Mouse (Mus musculus) C2C12 (cell line): Measurements from ENCODE around the gene Lep. TPM values are rescaled to one million over a fixed set of nuclear protein-coding genes. Genes with fewer than 3 reads are reported as not detected.

Experiments used
- H3K27me3 ChIP-seq: one replicate; pipeline ENCODE4 v1.6.1; 2011; ENCODE audit not compliant: control insufficient read depth, insufficient read depth, insufficient read length
- H3K36me3 ChIP-seq: one replicate; pipeline ENCODE4 v1.6.1; 2011; ENCODE audit not compliant: control insufficient read depth, insufficient read depth
- H3K4me3 ChIP-seq: one replicate; pipeline ENCODE4 v1.5.1; 2011; ENCODE audit warnings: mild to moderate bottlenecking, control low read depth; ENCODE audit not compliant: poor library complexity, insufficient read depth, severe bottlenecking
- H3K79me2 ChIP-seq: one replicate; pipeline ENCODE4 v1.6.1; 2011; ENCODE audit not compliant: control insufficient read depth, insufficient read depth
- H3K79me3 ChIP-seq: one replicate; pipeline ENCODE4 v1.6.1; 2011; ENCODE audit warnings: low read depth, control low read depth
- H3ac ChIP-seq: one replicate; pipeline ENCODE3; 2011; ENCODE audit warnings: low read depth; ENCODE audit not compliant: control insufficient read depth, insufficient read length
- CEBPB ChIP-seq: IDR thresholded peaks from one replicate; pipeline ENCODE4 v1.6.1; 2011; ENCODE audit warnings: low read depth, mild to moderate bottlenecking, control low read depth, moderate library complexity
- CTCF ChIP-seq: IDR thresholded peaks from one replicate; pipeline ENCODE4 v1.5.1; 2011; ENCODE audit not compliant: control insufficient read depth, insufficient read depth, insufficient read length
- FOSL1 ChIP-seq: IDR thresholded peaks from one replicate; pipeline ENCODE4 v1.8.0; 2011; ENCODE audit warnings: mild to moderate bottlenecking, low read length; ENCODE audit not compliant: poor library complexity, insufficient read depth, severe bottlenecking
- MAX ChIP-seq: IDR thresholded peaks from one replicate; pipeline ENCODE4 v1.6.1; 2011; ENCODE audit warnings: mild to moderate bottlenecking, control low read depth
- MYOD1 ChIP-seq: IDR thresholded peaks from one replicate; pipeline ENCODE4 v1.6.1; 2011; ENCODE audit warnings: low read depth; ENCODE audit not compliant: control insufficient read depth, insufficient read length
- MYOG ChIP-seq: IDR thresholded peaks from one replicate; pipeline ENCODE4 v1.6.1; 2011; ENCODE audit not compliant: control insufficient read depth, insufficient read length; ENCODE audit errors: extremely low read depth
- USF1 ChIP-seq: IDR thresholded peaks from one replicate; pipeline ENCODE4 v1.6.1; 2011; ENCODE audit warnings: low read depth, mild to moderate bottlenecking, control low read depth, moderate library complexity
- polyA plus RNA-seq: library from polyadenylated mRNA; unstranded; fragments of >200 nt; fragmentation: generic; extraction: Trizol; gene quantifications from one replicate; pipeline ENCODE4 v1.2.1, GENCODE M21; 2012; ENCODE audit warnings: missing spikeins

Gene Lep
- polyA plus RNA-seq, 1 experiment, result not detected

DNA sequence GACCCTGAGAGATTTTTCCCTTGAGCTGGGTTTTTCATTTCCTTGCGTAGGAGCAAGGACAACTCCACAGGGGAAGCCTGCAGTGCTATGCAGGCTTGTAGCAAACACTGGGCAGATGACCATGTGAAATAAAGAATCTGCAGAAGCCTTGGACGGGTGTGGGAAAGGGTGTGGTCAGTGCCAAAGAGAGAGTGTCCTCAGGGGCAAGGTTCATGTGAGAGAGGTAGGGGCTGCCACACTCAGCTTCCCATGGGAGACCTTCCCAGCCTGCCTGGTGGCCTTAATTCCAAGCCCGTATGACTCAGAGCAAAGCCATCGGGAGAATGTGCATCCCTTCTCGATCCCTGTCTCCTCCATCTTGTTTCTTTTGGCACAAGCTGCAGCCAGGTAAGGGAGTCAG is 39.1 kb upstream of the Lep start:
- TF ChIP-seq USF1 (no peak), CEBPB (no peak), MAX (no peak), MYOD1 (no peak), MYOG (no peak), FOSL1 (no peak), CTCF (no peak)
- H3K27me3 ChIP-seq, result peaks cover 9% of the 10 kb centered on the region
- no peaks in the 10 kb centered on the region for H3K36me3 ChIP-seq

DNA sequence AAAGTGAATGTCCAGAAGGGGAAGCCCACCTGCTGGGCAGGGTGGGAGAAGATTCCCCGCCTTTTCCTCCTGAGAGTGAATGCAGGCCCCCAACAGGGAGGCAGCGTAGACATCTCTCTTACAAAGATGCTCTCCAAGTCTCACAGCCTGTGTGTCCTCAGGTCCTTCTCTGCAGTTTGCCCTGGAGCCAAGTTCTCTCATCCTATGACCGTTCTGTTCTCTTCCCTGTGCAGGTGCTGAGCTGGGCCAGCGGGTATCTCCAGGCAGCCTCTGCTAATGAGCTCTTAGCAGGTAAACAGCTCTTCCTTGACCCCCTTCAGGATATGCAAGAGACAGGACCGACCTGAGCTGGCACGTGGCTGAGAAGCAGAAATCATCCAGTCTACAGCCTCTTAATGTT is 38.5 kb upstream of the Lep start:
- peaks cover 9% of the 10 kb centered on the region for H3K27me3 ChIP-seq
- H3ac ChIP-seq, result no peak overlapping the region
- H3K79me3 ChIP-seq, result no peaks in the 10 kb centered on the region
- H3K36me3 ChIP-seq, result no peaks in the 10 kb centered on the region
- TF ChIP-seq CEBPB, result no peak
- no peak for TF ChIP-seq MAX
- no peak for TF ChIP-seq FOSL1
- no peak for TF ChIP-seq MYOD1
- H3K79me2 ChIP-seq, result no peaks in the 10 kb centered on the region
- no peak overlapping the region for H3K4me3 ChIP-seq

More for the DNA sequence above, 39.1 kb upstream of the Lep start:
- H3K79me2 ChIP-seq, result no peaks in the 10 kb centered on the region
- no peak overlapping the region for H3ac ChIP-seq
- no peaks in the 10 kb centered on the region for H3K79me3 ChIP-seq
- no peak overlapping the region for H3K4me3 ChIP-seq

DNA sequence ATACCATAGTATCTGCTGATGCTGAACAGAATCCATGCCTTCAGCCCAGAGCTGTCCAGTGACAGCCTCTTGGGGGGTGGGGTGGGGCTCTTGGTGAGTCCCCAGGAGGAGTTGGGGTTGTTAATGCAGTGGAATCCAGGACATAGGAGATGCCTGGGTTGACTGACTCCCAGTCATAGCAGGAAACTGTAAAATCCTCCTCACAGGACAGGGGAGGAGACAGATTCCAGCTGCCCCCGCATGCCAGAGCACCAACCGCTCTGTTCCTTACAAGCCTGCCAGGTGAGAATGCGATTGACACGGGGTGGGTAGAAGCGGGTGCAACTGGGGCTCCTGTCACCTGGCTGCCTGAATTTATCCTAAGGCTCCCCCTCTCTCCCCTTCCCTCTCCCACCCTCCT is 37.9 kb upstream of the Lep start:
- no peaks in the 10 kb centered on the region for H3K36me3 ChIP-seq
- H3ac ChIP-seq, result no peak overlapping the region
- H3K79me2 ChIP-seq, result no peaks in the 10 kb centered on the region
- H3K79me3 ChIP-seq, result no peaks in the 10 kb centered on the region
- peaks cover 12% of the 10 kb centered on the region for H3K27me3 ChIP-seq
- no peak for TF ChIP-seq CTCF
- TF ChIP-seq CEBPB, result no peak
- no peak for TF ChIP-seq USF1
- no peak for TF ChIP-seq MYOD1
- TF ChIP-seq FOSL1, result no peak
- TF ChIP-seq MAX, result no peak
- no peak for TF ChIP-seq MYOG
- H3K4me3 ChIP-seq, result no peak overlapping the region

DNA sequence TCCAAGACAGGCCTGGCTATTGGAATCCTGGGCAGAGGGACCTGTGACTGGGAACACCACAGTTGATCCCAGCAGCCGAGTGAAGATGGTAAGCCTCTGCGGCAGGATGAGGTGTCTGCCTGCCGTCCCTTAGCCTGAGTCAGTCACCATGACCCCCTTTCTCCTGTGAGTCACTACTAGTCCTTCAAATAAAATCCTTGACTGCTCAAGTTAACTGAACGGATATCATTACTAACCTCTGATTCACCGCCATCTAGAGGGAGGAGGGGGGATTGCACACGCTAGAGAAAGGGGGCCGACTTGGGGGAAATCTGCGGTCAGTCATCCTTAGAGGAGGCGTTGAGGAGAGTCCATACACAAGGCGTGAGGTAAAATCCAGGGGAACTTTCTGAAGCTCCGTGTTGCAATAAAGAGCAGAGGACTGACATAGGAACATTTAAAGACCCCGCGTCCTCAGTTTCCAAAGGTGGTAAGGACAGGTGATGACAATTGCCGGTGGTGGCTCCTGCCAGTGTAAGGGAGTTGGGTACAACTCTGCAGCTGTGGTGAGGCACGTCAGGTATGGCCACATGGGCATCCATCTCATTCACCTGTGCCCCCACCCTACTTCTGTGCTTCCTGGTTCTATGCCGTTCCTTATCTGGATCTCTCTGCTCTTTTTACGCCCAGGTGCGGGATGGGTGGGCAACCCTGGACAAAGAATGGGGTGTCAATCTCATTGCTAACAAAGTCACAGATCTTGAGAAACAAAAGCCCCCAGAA is 36.6 kb upstream of the Lep start:
- H3K27me3 ChIP-seq, result peaks cover 12% of the 10 kb centered on the region
- no peaks in the 10 kb centered on the region for H3K79me2 ChIP-seq
- H3K36me3 ChIP-seq, result no peaks in the 10 kb centered on the region
- no peaks in the 10 kb centered on the region for H3K79me3 ChIP-seq
- TF ChIP-seq USF1 (no peak), FOSL1 (peak; percentile 34)
- H3K4me3 ChIP-seq, result no peak overlapping the region
- no peak overlapping the region for H3ac ChIP-seq

DNA sequence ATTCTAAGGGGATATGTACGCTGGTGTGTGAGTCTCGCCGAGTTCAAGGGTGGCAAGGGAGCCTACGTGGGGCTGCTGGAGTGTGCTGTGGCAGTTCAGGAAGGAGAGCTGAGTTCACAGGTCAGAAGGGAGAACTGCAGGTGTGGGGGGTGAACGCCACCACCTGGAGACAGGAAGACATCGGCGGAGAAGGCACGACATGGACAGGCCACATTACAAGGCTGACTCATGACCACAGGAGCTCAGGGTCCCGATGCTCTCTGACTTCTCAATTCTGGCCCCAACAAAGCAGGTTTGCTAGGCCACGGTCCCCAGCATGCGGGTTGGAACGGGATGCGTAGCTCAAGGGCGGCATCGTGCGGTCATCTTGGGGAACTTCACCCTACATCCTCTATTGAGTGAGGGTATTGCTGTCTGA is 36.0 kb upstream of the Lep start:
- TF ChIP-seq FOSL1 (no peak), CTCF (peak; percentile 92)
- no peaks in the 10 kb centered on the region for H3K79me2 ChIP-seq
- H3K27me3 ChIP-seq, result peaks cover 12% of the 10 kb centered on the region
- H3K79me3 ChIP-seq, result no peaks in the 10 kb centered on the region
- H3ac ChIP-seq, result no peak overlapping the region
- no peak overlapping the region for H3K4me3 ChIP-seq
- no peaks in the 10 kb centered on the region for H3K36me3 ChIP-seq

DNA sequence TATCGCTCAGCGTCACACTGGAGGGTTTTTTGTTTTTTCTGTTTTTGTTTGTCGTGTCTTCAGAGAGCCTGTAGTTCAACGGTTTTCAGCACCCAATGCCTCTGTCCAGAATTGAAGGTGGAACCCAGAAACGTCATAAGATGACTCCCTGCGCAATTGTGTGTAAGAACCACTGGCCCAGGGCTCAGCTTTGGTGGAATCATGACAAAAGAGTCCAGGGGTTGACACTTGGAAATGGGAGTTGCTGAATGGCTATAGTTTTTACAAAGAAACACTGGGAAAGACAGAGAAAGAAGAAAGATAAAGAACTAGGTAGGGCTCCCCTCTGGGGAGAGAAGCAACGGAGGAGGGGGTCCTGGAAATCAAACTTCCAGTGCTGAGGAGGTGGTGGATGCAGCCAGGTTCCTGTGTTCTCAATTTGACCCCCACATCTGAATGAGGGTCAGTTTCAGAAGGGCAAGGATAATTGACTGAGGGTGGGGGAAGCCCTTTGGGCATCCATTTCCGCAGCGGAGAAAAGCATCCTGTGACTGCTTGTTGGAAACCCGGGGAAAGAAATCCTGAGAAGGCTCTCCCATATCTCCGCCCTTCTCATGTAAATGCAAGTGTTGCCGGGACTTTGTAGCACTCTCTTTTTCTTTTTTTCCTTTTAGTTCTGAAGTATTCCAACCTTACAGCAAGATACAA is 34.1 kb upstream of the Lep start:
- Histone ChIP-seq H3K79me2 (no peaks in the 10 kb centered on the region), H3K36me3 (no peaks in the 10 kb centered on the region), H3K79me3 (no peaks in the 10 kb centered on the region), H3K27me3 (peaks cover 12% of the 10 kb centered on the region), H3ac (no peak overlapping the region), H3K4me3 (no peak overlapping the region)
- TF ChIP-seq FOSL1 (no peak), USF1 (no peak), MYOD1 (no peak), MYOG (no peak), CTCF (no peak), MAX (no peak)
